Mouse (Mus musculus) layer of hippocampus, adult 2 months (tissue): ENCODE results near the gene Gm9573. TPM values are rescaled to one million over a fixed set of nuclear protein-coding genes. Genes with fewer than 3 reads are reported as not detected.

Experiments used
- DNase-seq, 2 experiments: peaks; one replicate each; pipeline ENCODE4 v3.0.0; 2022; ENCODE audit warnings: low spot score in 2 of 2
- H3K27ac ChIP-seq: fragments of 200-600 bp; 2 replicates; pipeline ENCODE4 v1.8.1; 2022
- H3K4me3 ChIP-seq: fragments of 200-600 bp; 2 replicates; pipeline ENCODE4 v1.8.1; 2022; ENCODE audit warnings: mild to moderate bottlenecking
- CTCF ChIP-seq: fragments of 200-600 bp; conservative IDR thresholded peaks from 2 replicates; pipeline ENCODE4 v1.8.1; 2022; ENCODE audit warnings: antibody characterized with exemption, mild to moderate bottlenecking, moderate library complexity
- total RNA-seq, 2 experiments: library from RNA; stranded (reverse); gene quantifications; 2 replicates each; pipeline ENCODE4 v1.2.3; 2021

Gm9573 gene
- total RNA-seq, 2 experiments from 2014 or later, result not detected

DNA sequence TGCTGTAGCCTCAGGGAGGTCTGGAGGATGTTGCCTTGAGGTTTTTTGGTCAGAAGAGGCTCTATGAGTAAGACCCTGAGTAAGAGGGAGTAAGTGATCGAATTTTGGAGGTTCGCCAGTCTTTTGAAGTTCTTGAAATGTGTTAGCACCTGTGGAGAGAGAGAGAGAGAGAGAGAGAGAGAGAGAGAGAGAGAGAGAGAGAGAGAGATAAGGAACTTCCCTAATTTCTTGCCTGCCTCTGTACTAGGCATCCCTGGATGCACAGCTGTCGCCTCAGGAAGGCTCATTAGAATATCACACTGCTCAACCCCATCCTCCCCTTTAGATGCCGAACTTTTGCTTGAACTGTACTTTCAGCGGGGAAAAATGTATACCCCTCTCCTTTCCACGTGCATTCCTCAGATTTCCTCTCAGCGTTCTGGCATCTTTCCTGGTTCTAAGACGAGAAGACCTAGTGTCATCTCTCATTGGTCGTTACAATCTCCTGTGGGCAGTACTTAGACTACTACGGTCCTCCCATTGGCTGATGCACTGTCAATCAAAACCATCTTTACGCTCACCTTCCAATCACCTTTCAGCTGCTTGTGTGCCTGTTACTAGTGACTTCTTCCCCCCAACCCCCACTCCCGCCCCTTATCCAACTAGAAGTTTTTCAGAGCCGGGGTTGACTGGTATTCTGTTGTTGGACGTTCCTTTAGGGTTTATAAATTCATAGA is 12.2 kb upstream of the Gm9573 start:
- no peak for TF ChIP-seq CTCF
- DNase-seq, result peak in 1 of 2 experiments; percentile 35
- no peak overlapping the region for H3K27ac ChIP-seq
- no peak overlapping the region for H3K4me3 ChIP-seq

DNA sequence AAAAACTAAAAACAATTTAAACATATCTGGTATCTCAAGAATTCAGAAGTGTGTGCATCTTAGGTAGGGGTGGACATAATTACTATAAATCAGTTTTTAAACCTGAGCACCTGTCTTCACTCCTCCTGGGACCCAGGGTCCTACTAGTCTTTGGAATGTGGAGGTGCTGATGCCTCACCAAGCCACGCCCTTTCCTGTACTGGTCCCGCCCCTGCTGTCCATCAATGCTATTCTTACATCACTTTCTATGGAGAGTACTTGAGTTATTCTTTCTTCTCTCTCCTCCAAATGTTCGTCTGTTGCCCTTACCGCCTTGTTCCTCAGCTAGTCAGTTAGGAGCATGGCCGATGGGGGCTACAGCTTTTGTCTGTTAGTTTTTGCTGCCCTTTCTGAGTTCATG is 9.9 kb upstream of the Gm9573 start:
- no peak overlapping the region for H3K27ac ChIP-seq
- TF ChIP-seq CTCF, result no peak
- H3K4me3 ChIP-seq, result no peak overlapping the region
- peak in 1 of 2 experiments; percentile 35 for DNase-seq

DNA sequence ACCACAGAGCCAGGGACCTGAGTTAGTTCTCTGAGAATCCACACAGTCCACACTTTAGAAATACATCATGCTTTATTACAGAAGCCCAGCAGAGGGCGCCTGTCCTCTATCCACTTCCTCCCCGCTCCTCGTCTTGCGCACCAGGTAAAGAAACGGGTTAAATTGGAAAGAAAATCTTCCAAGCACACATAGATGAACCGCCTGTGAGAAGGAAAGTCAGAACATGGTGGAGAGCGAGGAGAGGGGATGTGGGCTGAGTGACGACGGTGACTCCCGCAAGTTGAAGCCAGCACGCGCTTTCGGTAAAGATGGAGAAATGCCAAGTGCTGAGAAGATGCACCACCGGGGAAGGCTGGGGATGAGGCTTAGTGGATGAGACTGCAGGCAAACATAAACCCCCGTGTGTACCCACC is 9.3 kb upstream of the Gm9573 start:
- Histone ChIP-seq H3K4me3 (peak overlapping the region; percentile 67), H3K27ac (peak overlapping the region; percentile 79)
- TF ChIP-seq CTCF, result peak; percentile 89
- DNase-seq, result peak; percentile 55 to 82

DNA sequence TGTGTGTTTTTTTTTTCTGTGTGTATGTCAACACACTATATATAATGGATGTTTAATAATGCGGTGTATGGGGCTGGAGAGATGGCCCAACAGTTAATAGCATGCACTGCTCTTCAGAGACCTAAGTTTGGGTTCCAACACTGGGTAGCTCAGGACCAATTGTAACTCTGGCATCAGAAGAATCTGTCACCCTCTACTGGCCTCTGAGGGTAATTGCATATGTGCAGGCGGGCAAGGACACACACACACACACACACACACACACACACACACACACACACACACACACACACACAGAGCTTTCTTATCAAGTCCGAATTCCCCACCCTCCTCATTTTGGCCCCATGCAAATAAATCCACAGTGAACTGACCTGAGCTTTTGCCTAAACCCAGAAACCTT is 8.8 kb upstream of the Gm9573 start:
- H3K4me3 ChIP-seq, result no peak overlapping the region
- DNase-seq, result no peak
- H3K27ac ChIP-seq, result no peak overlapping the region
- no peak for TF ChIP-seq CTCF

DNA sequence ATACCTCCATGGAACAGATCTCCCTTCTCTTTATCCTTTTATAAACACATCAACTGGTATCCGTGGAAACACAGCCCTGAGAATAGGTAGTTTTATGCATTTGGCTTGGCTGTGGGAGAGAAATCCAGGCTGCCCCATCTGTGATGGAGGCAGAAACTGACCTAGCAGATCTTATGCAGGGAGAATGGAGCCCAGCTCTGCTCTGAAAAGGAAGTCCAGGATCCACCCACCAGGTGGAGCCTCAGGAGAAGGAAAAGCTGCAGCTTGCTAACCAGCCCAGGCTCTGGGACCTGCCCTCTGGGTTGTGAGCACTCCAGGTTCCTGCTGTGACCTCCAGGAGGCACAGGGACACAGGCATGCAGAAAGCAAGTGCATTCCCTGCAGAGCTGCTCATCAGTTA is 7.6 kb upstream of the Gm9573 start:
- Histone ChIP-seq H3K4me3 (no peak overlapping the region), H3K27ac (peak overlapping the region; percentile 76)
- peak; percentile 66 for TF ChIP-seq CTCF
- peak; percentile 50 to 53 for DNase-seq

DNA sequence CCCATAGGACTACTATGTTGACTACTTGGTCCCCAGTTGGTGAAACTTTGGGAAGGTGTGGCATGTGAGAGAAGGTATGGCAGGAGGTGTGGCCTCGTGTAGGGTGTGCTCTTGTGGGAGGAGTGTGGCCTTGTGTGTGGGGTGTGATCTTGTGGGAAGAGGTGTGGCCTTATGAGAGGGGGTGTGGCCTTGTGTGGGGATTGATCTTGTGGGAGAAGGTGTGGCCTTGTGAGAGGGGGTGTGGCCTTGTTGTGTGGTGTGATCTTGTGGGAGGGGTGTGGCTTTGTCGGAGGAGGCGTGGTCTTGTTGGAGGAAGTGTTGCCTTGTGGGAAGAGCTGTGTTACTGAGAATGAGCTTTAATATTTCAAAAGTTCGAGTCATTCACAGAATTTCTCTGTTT is 9.3 kb downstream of the Gm9573 start:
- TF ChIP-seq CTCF, result no peak
- Histone ChIP-seq H3K27ac (no peak overlapping the region), H3K4me3 (no peak overlapping the region)
- no peak for DNase-seq

DNA sequence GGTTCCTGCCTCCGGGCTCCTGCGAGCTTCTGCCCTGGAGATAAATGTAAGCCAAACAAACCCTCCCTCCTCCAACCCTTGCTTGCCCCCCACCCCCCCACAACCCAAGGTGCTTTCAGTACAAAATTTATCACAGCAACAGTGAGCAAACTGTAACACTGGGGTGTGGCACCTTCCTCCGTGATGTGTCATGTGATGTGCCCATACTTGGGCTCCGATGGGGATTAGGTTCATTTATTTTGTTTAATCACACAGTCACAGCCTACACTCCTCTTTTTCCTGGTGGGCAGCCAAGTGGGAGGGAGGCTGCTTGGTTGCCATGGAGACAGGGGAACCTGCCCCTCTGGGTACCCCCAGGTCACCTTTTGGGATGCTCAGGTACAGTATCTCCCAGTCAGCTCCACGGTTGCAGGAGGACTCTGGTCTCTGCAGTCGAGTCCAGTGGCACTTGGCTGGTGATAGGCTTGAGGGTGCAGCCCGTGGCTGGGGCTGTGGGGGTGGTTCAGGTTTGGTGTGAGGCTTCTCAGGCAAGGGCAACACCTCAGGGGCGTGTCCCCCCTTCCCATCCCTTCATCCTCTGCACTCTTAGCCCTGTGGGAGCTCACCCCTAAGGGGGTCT is 24.6 kb downstream of the Gm9573 start:
- no peak for TF ChIP-seq CTCF

DNA sequence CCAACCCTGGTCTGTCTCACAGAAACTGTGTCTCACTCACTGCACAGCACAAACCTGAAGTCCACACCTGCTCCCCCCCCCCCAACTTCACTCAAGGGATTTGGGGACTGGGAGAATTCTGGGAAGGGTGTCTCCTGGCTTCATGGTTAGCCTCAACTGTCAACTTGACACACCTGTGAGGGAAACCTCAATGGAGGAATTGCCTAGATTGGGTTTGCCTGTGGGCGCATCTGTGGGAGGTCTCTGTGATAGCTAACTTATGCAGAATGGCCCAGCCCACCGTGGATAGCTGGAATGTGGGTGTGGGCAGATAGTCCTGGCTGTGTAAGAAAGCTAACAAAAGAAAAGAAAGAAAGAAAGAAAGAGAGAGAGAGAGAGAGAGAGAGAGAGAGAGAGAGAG is 25.2 kb downstream of the Gm9573 start, which contains the start of gene Sfta2:
Gene Sfta2 (plus strand): TSS at position 301 of the 400 bp plus-strand sequence.
- no peak for DNase-seq
- Histone ChIP-seq H3K4me3 (no peak within 1 kb of the TSS), H3K27ac (no peak within 1 kb of the TSS)
- TF ChIP-seq CTCF, result no peak

More for the DNA sequence above, 24.6 kb downstream of the Gm9573 start:
- DNase-seq, result no peak
- Histone ChIP-seq H3K27ac (no peak overlapping the region), H3K4me3 (no peak overlapping the region)

DNA sequence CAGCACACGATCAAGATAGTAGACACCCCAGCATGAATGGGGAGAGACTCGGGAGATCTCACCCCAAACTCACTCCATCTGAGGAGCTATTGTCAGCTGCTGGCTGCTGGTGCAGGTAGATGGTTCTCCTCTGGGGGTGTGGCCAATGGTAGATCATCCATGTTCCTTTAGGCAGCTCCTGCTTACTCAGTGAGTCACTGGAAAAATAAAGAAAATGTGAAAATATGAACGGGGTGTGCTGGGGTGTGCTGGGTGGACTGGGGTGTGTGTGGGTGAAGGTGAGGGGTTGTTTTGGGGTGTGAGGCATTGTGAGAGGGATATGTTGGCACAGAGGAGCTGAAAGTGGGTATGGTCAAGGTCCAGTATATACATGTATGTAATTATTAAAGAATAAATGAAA is 29.0 kb downstream of the Gm9573 start:
- DNase-seq, result no peak
- no peak for TF ChIP-seq CTCF
- H3K4me3 ChIP-seq, result no peak overlapping the region
- no peak overlapping the region for H3K27ac ChIP-seq

DNA sequence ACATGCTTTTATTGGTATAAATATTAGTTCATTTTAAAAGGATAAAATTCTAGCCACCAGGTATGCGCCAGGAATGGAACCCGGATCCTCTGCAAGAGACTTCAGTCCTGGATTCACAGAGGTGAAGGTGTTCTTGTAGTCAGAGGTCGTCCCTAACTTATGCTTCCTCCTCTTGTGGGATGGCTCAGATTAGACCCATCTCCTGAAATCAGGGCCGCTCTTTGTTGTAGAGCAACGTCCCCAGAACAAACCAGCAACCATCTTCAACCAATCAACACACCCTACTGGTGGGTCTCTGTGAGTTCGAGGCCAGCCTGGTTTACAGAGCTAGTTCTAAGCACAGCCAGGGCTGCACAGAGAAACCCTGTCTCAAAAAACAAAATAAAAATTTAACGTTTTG is 32.0 kb downstream of the Gm9573 start:
- no peak for DNase-seq
- TF ChIP-seq CTCF, result no peak
- Histone ChIP-seq H3K4me3 (no peak overlapping the region), H3K27ac (no peak overlapping the region)

DNA sequence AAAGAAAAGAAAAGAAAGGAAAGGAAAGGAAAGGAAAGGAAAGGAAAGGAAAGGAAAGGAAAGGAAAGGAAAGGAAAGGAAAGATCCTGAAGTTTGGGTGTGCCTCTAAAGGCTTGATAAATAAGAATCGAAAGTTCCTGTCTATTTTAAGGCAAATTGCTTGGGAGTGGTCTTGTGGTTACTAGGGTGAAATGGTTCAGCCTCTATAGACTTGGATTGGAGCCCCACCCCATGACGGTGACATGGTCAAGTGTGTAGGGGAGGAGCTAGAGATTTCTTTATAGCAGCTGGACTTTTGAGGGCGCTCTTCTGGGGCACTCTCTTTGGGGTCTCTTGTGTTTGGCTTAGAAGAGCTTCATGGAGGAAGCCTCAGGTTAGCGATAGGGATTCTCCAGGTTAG is 32.7 kb downstream of the Gm9573 start:
- no peak overlapping the region for H3K27ac ChIP-seq
- no peak for DNase-seq
- TF ChIP-seq CTCF, result no peak
- no peak overlapping the region for H3K4me3 ChIP-seq

DNA sequence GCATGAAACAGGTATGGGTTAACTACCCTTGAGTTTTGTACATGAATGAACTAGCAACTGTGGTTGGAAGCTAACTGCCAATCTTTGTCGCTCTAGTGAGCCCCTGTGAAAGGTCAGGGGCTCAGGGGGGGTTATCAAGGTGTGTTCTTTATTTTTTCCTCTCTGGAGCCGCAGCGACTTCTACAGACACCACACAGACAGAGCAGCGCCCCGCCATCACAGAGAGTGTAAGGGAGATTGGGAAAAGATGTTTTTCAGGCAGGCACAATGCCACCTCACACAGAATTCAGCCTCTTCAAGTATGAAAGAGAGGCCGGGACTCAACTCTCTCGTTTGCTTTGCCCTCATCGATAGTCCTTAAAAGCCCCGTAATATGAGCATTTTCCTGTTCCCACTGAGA is 34.3 kb downstream of the Gm9573 start:
- H3K27ac ChIP-seq, result no peak overlapping the region
- DNase-seq, result no peak
- H3K4me3 ChIP-seq, result no peak overlapping the region
- TF ChIP-seq CTCF, result no peak

DNA sequence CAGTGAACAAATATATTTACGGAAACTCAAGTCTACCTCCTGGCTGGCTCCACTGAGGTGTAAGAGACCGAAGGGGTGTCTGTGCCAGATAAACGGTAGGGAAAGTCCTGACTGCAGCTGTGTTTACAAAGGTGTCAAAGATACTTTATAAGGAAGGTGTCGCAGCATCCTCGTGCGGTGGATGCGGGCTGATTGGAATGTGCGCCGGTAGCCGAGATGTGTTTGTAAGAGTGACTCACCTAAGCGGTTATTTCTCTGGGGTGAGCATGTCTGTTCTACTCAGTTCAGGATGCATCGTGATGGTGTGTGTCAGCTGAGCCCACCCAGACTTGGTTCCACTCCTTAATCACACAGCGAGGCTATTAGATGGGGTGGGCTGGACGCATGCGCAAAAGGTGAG is 34.7 kb downstream of the Gm9573 start:
- Histone ChIP-seq H3K27ac (no peak overlapping the region), H3K4me3 (no peak overlapping the region)
- DNase-seq, result no peak
- TF ChIP-seq CTCF, result no peak

DNA sequence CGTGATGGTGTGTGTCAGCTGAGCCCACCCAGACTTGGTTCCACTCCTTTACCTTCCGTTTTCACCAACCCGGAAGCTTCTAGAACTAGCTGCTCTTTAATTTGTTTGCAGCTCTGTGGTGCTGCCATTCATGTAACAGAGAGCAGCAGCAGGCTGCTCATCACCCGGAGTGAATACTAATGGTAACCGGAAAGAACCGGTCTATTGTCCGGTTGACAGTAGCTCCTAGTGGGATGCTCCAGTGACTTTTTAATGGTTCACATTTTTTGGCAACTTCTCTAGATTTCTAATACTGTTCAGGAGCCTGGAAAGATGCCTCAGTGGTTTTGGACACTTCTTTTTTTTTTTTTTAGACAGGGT is 35.2 kb downstream of the Gm9573 start:
- Histone ChIP-seq H3K27ac (peak overlapping the region; percentile 67), H3K4me3 (peak overlapping the region; percentile 37)
- no peak for DNase-seq
- TF ChIP-seq CTCF, result no peak
